Mouse (Mus musculus) monocyte, adult 59 days (primary cell): ENCODE measurements around the gene Lrrc28. TPM values are rescaled to one million over a fixed set of nuclear protein-coding genes. Genes with fewer than 3 reads are reported as not detected.

Experiments used
- total RNA-seq, 2 experiments: library from RNA; stranded (reverse); gene quantifications; one replicate each; pipeline ENCODE4 v1.2.4; 2023

Gene Lrrc28
- 10 to 100 TPM; 14.3 to 20.4 TPM for total RNA-seq

DNA sequence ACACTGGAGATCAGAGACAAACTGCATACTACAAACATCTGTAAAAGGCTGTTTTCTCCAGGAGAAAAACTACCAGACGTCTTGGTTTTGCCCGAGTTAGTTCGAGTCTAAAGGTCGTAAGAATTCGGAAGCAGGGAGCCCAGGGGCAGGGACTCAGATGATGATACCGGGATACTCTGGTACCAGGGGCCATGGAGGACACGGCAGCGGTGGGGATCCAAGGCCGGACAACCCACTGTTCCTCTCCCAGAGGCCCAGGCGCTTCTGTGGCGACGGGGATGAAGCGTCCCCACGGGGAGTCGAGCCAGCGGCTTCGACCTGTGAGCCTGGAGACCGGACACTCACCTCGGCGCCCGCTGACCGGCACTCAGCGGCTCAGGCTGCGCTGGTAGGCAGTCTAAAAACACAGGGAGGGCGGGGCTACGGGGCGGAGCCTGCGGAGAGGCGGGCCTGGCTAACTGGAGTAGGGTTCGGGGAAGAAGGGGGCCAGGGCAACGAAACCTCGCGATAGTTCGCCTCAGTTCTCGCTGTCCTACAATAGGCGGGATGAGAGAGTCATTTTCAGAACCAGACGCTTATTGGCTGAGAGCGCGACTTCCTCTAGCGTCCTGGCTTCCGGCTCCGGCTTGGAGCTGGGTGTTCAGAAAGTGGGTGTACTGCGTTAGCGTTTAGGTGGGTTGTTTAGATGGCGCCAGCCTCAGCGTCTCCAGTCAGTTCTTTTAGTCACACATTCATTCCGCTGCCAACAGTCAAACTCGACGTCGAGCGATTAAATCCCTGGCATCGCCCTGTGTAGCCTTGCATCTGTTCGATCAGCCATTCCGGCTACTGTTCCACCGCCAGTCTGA is at the start of gene Lrrc28:
Gene Lrrc28 (minus strand): TSS at position 436 of the 848 bp plus-strand sequence.

GRCm38 (mm10) chr7:67647277-67647676 is 2.2 kb upstream of the Lrrc28 start, which contains the start of gene Ttc23:
Gene Ttc23, plus strand, starts transcription at chr7:67647410.

Other genes with a start within 250 kb of the Lrrc28 start
- 1 to 10 TPM; 2.0 to 2.5 TPM for gene Ttc23, start 2.1 kb upstream of the Lrrc28 start, total RNA-seq
- gene Synm, start 114.5 kb upstream of the Lrrc28 start, total RNA-seq: under 1 TPM in 1 of 2 experiments, not detected in 1; 0.39 TPM